Mouse (Mus musculus): Measurements from ENCODE around the gene Dab2ip. TPM values are rescaled to one million over a fixed set of nuclear protein-coding genes. Genes with fewer than 3 reads are reported as not detected.

Gene Dab2ip
- polyA plus RNA-seq, 1 experiment from 2014 or later = 49.0 TPM

DNA sequence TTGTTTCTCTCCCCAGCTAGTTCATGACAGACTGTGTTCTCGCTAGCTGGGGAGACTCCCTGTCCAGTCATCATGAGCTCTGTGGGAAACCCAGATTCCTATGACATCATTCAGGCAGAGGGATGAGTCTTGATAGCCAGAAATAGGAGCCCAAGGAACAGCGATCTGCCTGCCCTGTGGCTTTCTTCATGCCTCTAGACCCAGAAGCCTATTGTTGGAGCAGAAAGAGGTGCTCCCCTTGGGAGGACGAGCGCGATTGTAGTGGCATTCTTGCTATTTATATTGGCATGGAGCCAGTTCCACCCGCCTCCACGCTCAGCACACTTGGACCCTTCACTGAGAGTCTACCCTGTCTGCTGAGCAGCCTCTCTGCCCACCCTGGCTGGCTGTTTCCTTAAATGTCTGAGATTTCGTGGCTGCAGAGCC lies 156.7 kb downstream of the Dab2ip start:
- Histone ChIP-seq H3K36me3 (ENCODE audit: control insufficient read depth, insufficient read depth, low read length) (peaks cover 63% of the 10 kb centered on the region), H3K9me3 (replicated peaks; ENCODE audit: control insufficient read depth, low read length) (no peaks in the 10 kb centered on the region), H3K4me2 (peak overlapping the region; percentile 11; the same call in 1 of the 2 replicates), H3K4me1 (ENCODE audit: control insufficient read depth, insufficient read depth, low read length) (peaks cover 25% of the 10 kb centered on the region), H3K9ac (ENCODE audit: low read depth, low read length) (no peak overlapping the region), H3K27me3 (ENCODE audit: control insufficient read depth, insufficient read depth, low read length) (no peaks in the 10 kb centered on the region), H3K27ac (ENCODE audit: low read depth, low read length) (peak overlapping the region; percentile 71), H3K4me3 (ENCODE audit: low read depth, low read length) (no peak overlapping the region)
- WGBS (ENCODE audit: insufficient replicate concordance) = 33% methylated on average over 8 of the region's 8 CpGs
- ATAC-seq (replicated peaks; ENCODE audit: insufficient number of reproducible peaks, low FRiP score, low TSS enrichment) = peak; percentile 48

DNA sequence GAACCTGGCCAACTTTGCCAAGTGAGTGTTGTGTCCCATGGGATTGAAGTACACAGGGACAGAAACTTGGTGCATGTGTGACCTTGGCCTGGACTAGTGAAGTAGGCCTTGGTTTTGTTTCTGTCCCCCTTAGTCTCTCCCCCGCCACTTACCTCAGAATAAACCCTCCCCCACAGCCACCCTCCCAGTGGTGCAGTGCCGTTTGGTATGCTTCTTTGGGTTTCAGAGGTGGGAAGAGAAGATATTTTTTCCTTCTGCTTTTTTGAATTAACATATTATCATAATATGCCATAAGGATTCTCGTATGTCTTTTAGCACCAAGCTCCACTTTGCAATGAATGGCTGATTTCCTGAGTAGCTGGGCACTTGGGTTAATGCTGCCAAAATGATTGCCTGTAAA lies 157.4 kb downstream of the Dab2ip start:
- Histone ChIP-seq H3K27ac (ENCODE audit: low read depth, low read length) (peak overlapping the region; percentile 71), H3K4me1 (ENCODE audit: control insufficient read depth, insufficient read depth, low read length) (peaks cover 25% of the 10 kb centered on the region), H3K9ac (ENCODE audit: low read depth, low read length) (no peak overlapping the region), H3K4me2 (no peak overlapping the region), H3K27me3 (ENCODE audit: control insufficient read depth, insufficient read depth, low read length) (no peaks in the 10 kb centered on the region), H3K4me3 (ENCODE audit: low read depth, low read length) (no peak overlapping the region), H3K9me3 (replicated peaks; ENCODE audit: control insufficient read depth, low read length) (no peaks in the 10 kb centered on the region), H3K36me3 (ENCODE audit: control insufficient read depth, insufficient read depth, low read length) (peaks cover 64% of the 10 kb centered on the region)
- WGBS (ENCODE audit: insufficient replicate concordance) = 79% methylated on average over 3 of the region's 3 CpGs
- no peak for ATAC-seq (replicated peaks; ENCODE audit: insufficient number of reproducible peaks, low FRiP score, low TSS enrichment)

DNA sequence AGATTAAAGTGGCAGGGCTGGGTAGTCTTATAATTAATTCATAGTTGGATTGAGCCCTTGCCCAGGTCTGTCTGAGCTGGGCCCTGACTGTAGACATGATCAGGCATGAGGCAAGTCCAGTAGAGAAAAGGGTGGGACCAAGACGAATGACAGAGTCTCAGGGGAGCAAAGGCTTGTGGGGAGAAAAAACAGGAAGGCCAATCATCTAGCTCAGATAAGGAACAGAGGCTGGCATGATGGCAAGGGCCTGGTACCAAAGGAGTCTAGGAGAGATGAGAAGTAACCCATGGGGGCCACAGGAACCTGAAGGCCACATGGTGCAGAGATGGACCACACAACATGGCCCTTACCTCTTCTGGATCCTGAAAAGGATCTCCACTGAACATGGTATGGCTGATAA lies 158.1 kb downstream of the Dab2ip start:
- H3K36me3 ChIP-seq (ENCODE audit: control insufficient read depth, insufficient read depth, low read length) = peaks cover 65% of the 10 kb centered on the region
- no peak for ATAC-seq (replicated peaks; ENCODE audit: insufficient number of reproducible peaks, low FRiP score, low TSS enrichment)

DNA sequence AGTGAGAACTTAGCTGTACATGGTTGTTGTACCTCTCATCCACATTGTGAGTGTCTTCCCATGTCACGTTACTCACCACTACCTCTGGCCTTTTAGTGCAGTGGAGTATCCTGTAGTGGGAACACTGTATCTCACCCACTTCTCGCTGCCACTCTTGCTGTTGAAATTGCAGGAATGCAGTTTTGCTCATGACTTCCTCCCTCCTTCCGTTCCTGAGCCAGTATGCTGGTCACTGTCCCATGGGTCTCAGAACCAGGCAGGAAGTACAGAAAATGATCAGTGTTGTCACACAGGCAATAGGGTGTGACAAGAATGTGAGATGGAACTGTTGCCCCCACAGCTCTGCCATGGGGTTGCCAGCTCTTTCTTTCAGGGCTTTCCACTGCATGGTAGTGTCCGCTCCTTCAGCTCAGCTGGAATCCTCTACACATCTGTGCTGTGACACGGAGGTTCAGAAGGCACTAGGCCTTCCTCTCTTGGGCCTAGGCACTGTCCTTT lies 160.0 kb downstream of the Dab2ip start:
- H3K9me3 ChIP-seq (replicated peaks; ENCODE audit: control insufficient read depth, low read length) = no peaks in the 10 kb centered on the region
- H3K4me1 ChIP-seq (ENCODE audit: control insufficient read depth, insufficient read depth, low read length) = peaks cover 23% of the 10 kb centered on the region
- H3K4me3 ChIP-seq (ENCODE audit: low read depth, low read length) = no peak overlapping the region
- H3K9ac ChIP-seq (ENCODE audit: low read depth, low read length) = no peak overlapping the region
- H3K4me2 ChIP-seq = no peak overlapping the region
- no peak overlapping the region for H3K27ac ChIP-seq (ENCODE audit: low read depth, low read length)
- no peaks in the 10 kb centered on the region for H3K27me3 ChIP-seq (ENCODE audit: control insufficient read depth, insufficient read depth, low read length)
- 71% methylated on average over 5 of the region's 5 CpGs for WGBS (ENCODE audit: insufficient replicate concordance)
- no peak for ATAC-seq (replicated peaks; ENCODE audit: insufficient number of reproducible peaks, low FRiP score, low TSS enrichment)
- peaks cover 73% of the 10 kb centered on the region for H3K36me3 ChIP-seq (ENCODE audit: control insufficient read depth, insufficient read depth, low read length)

More for the DNA sequence above, 158.1 kb downstream of the Dab2ip start:
- Histone ChIP-seq H3K9ac (ENCODE audit: low read depth, low read length) (no peak overlapping the region), H3K9me3 (replicated peaks; ENCODE audit: control insufficient read depth, low read length) (no peaks in the 10 kb centered on the region), H3K4me3 (ENCODE audit: low read depth, low read length) (no peak overlapping the region), H3K4me1 (ENCODE audit: control insufficient read depth, insufficient read depth, low read length) (peaks cover 24% of the 10 kb centered on the region), H3K27ac (ENCODE audit: low read depth, low read length) (no peak overlapping the region), H3K4me2 (no peak overlapping the region), H3K27me3 (ENCODE audit: control insufficient read depth, insufficient read depth, low read length) (no peaks in the 10 kb centered on the region)
- 54% methylated on average over 1 of the region's 1 CpGs for WGBS (ENCODE audit: insufficient replicate concordance)

DNA sequence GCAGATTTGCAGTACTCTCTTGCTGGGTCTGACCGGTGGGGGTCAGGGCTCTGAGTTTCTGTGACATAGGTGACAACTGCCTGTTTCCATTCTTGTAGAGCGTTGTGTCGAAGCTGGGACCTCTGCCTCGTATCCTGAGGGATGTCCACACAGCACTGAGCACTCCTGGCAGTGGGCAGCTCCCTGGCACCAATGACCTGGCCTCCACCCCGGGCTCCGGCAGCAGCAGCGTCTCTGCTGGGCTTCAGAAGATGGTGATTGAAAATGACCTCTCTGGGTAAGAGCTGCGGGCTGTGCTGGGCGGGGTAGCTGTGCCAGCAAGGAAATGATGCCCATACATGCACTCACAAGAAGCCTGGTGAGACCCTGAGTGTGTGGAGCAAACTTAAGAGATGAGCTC lies 160.6 kb downstream of the Dab2ip start:
- Histone ChIP-seq H3K4me1 (ENCODE audit: control insufficient read depth, insufficient read depth, low read length) (peaks cover 20% of the 10 kb centered on the region), H3K4me2 (no peak overlapping the region), H3K9ac (ENCODE audit: low read depth, low read length) (no peak overlapping the region), H3K27me3 (ENCODE audit: control insufficient read depth, insufficient read depth, low read length) (no peaks in the 10 kb centered on the region), H3K9me3 (replicated peaks; ENCODE audit: control insufficient read depth, low read length) (no peaks in the 10 kb centered on the region), H3K36me3 (ENCODE audit: control insufficient read depth, insufficient read depth, low read length) (peaks cover 78% of the 10 kb centered on the region), H3K27ac (ENCODE audit: low read depth, low read length) (no peak overlapping the region), H3K4me3 (ENCODE audit: low read depth, low read length) (no peak overlapping the region)
- ATAC-seq (replicated peaks; ENCODE audit: insufficient number of reproducible peaks, low FRiP score, low TSS enrichment) = no peak
- WGBS (ENCODE audit: insufficient replicate concordance) = 90% methylated on average over 9 of the region's 9 CpGs

DNA sequence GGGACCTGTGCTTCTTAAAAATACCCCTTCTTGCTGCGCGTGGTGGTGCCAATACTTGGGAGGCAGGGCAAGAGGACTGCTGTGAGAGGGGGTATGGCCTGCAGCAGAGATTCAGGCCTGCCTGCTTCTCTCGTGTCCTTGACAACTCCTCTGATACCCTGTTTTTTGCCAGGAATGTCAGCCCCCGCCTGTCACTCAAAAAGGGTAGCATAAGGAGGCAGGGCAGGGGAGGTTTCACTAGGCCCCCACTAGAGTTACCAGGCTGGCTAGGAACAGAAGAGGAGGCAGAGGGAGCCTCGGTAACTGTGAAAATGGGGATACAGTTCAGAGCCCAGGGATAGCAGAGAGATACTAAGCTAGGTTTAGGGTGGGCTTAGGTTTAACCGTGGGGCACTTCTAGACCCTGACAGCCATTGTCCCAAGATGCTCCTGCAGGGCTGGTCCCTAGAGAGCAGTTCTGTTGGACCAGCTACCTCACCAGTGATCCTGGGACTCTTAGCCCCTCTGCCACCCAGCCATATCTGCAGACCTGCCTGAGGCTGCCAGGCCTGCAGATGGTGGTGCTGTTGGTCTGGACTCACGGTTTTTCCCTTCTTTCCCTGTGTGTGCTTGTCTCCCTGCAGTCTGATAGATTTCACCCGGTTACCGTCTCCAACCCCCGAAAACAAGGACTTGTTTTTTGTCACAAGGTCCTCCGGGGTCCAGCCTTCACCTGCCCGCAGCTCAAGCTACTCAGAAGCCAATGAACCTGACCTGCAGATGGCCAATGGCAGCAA lies 161.4 kb downstream of the Dab2ip start:
- H3K27ac ChIP-seq (ENCODE audit: low read depth, low read length) = no peak overlapping the region
- H3K4me2 ChIP-seq = no peak overlapping the region
- H3K27me3 ChIP-seq (ENCODE audit: control insufficient read depth, insufficient read depth, low read length) = no peaks in the 10 kb centered on the region
- H3K9ac ChIP-seq (ENCODE audit: low read depth, low read length) = no peak overlapping the region
- H3K36me3 ChIP-seq (ENCODE audit: control insufficient read depth, insufficient read depth, low read length) = peaks cover 79% of the 10 kb centered on the region
- no peak overlapping the region for H3K4me3 ChIP-seq (ENCODE audit: low read depth, low read length)
- 82% methylated on average over 12 of the region's 12 CpGs for WGBS (ENCODE audit: insufficient replicate concordance)
- no peak for ATAC-seq (replicated peaks; ENCODE audit: insufficient number of reproducible peaks, low FRiP score, low TSS enrichment)
- H3K9me3 ChIP-seq (replicated peaks; ENCODE audit: control insufficient read depth, low read length) = no peaks in the 10 kb centered on the region
- peaks cover 12% of the 10 kb centered on the region for H3K4me1 ChIP-seq (ENCODE audit: control insufficient read depth, insufficient read depth, low read length)

DNA sequence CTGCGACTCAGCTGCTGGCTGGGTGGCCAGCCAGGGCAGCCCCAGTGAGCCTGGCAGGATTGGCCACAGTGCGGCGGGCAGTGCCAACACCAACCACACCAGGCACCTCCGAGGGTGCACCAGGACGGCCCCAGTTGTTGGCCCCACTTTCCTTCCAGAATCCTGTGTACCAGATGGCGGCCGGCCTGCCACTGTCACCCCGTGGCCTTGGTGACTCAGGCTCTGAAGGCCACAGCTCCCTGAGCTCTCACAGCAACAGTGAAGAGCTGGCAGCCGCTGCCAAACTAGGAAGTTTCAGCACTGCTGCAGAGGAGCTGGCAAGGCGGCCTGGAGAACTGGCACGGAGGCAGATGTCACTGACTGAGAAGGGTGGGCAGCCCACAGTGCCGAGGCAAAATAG lies 162.0 kb downstream of the Dab2ip start:
- no peak overlapping the region for H3K27ac ChIP-seq (ENCODE audit: low read depth, low read length)
- ATAC-seq (replicated peaks; ENCODE audit: insufficient number of reproducible peaks, low FRiP score, low TSS enrichment) = no peak
- no peaks in the 10 kb centered on the region for H3K9me3 ChIP-seq (replicated peaks; ENCODE audit: control insufficient read depth, low read length)
- H3K9ac ChIP-seq (ENCODE audit: low read depth, low read length) = no peak overlapping the region
- peaks cover 5% of the 10 kb centered on the region for H3K4me1 ChIP-seq (ENCODE audit: control insufficient read depth, insufficient read depth, low read length)
- peaks cover 79% of the 10 kb centered on the region for H3K36me3 ChIP-seq (ENCODE audit: control insufficient read depth, insufficient read depth, low read length)
- H3K4me2 ChIP-seq = no peak overlapping the region
- WGBS (ENCODE audit: insufficient replicate concordance) = 95% methylated on average over 12 of the region's 12 CpGs
- H3K27me3 ChIP-seq (ENCODE audit: control insufficient read depth, insufficient read depth, low read length) = no peaks in the 10 kb centered on the region
- H3K4me3 ChIP-seq (ENCODE audit: low read depth, low read length) = no peak overlapping the region

DNA sequence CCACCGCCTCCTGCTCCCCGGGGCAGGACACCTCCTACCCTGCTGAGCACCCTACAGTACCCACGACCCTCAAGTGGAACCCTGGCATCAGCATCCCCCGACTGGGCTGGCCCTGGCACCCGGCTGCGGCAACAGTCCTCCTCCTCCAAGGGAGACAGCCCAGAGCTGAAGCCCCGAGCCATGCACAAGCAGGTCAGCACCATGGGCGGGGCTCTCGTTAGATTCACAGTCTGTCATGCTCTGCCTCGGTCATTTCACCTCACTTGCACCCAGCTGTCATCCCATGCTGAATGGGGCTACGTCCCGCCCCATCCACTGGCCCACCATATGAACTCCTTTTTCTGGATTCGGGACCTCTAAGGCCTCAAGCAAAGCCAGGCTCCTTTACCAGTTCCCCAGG lies 162.5 kb downstream of the Dab2ip start:
- Histone ChIP-seq H3K9me3 (replicated peaks; ENCODE audit: control insufficient read depth, low read length) (no peaks in the 10 kb centered on the region), H3K36me3 (ENCODE audit: control insufficient read depth, insufficient read depth, low read length) (peaks cover 77% of the 10 kb centered on the region), H3K27me3 (ENCODE audit: control insufficient read depth, insufficient read depth, low read length) (no peaks in the 10 kb centered on the region), H3K9ac (ENCODE audit: low read depth, low read length) (no peak overlapping the region), H3K27ac (ENCODE audit: low read depth, low read length) (no peak overlapping the region), H3K4me3 (ENCODE audit: low read depth, low read length) (no peak overlapping the region), H3K4me2 (no peak overlapping the region), H3K4me1 (ENCODE audit: control insufficient read depth, insufficient read depth, low read length) (peaks cover 3% of the 10 kb centered on the region; the same call in 1 of the 2 replicates)
- WGBS (ENCODE audit: insufficient replicate concordance) = 86% methylated on average over 13 of the region's 13 CpGs
- ATAC-seq (replicated peaks; ENCODE audit: insufficient number of reproducible peaks, low FRiP score, low TSS enrichment) = no peak

DNA sequence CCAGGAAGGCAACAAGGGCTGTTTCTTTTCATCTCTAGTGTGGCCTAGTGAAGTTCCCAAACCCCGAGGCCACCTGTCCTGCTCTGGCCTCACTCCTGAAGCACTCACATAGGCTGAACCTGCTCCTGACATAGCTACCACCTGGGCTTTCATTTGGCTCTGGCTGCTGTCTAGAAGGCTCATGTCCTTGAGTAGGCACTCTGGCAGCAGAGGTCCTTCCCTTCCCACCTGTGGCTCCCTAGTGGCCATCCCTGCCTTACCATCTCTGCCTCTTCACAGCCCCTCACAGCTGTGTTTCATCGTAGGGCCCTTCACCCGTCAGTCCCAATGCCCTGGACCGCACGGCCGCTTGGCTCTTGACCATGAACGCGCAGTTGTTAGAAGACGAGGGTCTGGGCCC lies 162.9 kb downstream of the Dab2ip start:
- Histone ChIP-seq H3K4me2 (no peak overlapping the region), H3K9me3 (replicated peaks; ENCODE audit: control insufficient read depth, low read length) (no peaks in the 10 kb centered on the region), H3K27ac (ENCODE audit: low read depth, low read length) (no peak overlapping the region), H3K27me3 (ENCODE audit: control insufficient read depth, insufficient read depth, low read length) (no peaks in the 10 kb centered on the region), H3K4me1 (ENCODE audit: control insufficient read depth, insufficient read depth, low read length) (peaks cover 3% of the 10 kb centered on the region; the same call in 1 of the 2 replicates), H3K36me3 (ENCODE audit: control insufficient read depth, insufficient read depth, low read length) (peaks cover 73% of the 10 kb centered on the region), H3K4me3 (ENCODE audit: low read depth, low read length) (no peak overlapping the region), H3K9ac (ENCODE audit: low read depth, low read length) (no peak overlapping the region)
- WGBS (ENCODE audit: insufficient replicate concordance) = 83% methylated on average over 9 of the region's 9 CpGs
- ATAC-seq (replicated peaks; ENCODE audit: insufficient number of reproducible peaks, low FRiP score, low TSS enrichment) = no peak

Data from heart, embryonic 11.5 days (tissue).